Mouse (Mus musculus) bone marrow, adult 2 months (tissue): ENCODE measurements at regions not wholly inside any gene's neighbourhood (a gene's known extent, or its start where the extent isn't known, plus 50 kb on each side); places are given as distances from the start of the nearest gene placed in this dataset.

ENCODE experiments used
- H3K27ac ChIP-seq: fragments of 200-500 bp; 2 replicates; pipeline ENCODE4 v1.5.1; 2012; ENCODE audit warnings: low read depth, mild to moderate bottlenecking, control low read depth, inconsistent platforms, low read length; ENCODE audit not compliant: control insufficient read depth, poor library complexity, insufficient read depth
- H3K4me1 ChIP-seq: fragments of 200-500 bp; 2 replicates; pipeline ENCODE4 v1.6.1; 2011; ENCODE audit warnings: low read length; ENCODE audit not compliant: control insufficient read depth, insufficient read depth
- H3K4me3 ChIP-seq: fragments of 200-500 bp; replicated peaks from 2 replicates; pipeline ENCODE3; 2011; ENCODE audit warnings: mild to moderate bottlenecking, low read depth, low read length, control low read depth; ENCODE audit not compliant: control insufficient read depth
- CTCF ChIP-seq: fragments of 200-500 bp; IDR thresholded peaks from 2 replicates; pipeline ENCODE4 v1.5.1; 2011; ENCODE audit warnings: low read length, control low read depth; ENCODE audit not compliant: control insufficient read depth, insufficient read depth
- POLR2A ChIP-seq: fragments of 200-500 bp; IDR thresholded peaks from 2 replicates; pipeline ENCODE4 v1.6.1; 2011; ENCODE audit warnings: low read depth, mild to moderate bottlenecking, control low read depth, low read length, borderline replicate concordance; ENCODE audit not compliant: control insufficient read depth
- WGBS: fragments of 180-500 bp; shearing (Covaris S2); methylation state at CpG from one replicate; pipeline ENCODE4 v1.1.7; 2018; 5-methylcytosine and 5-hydroxymethylcytosine counted together

DNA sequence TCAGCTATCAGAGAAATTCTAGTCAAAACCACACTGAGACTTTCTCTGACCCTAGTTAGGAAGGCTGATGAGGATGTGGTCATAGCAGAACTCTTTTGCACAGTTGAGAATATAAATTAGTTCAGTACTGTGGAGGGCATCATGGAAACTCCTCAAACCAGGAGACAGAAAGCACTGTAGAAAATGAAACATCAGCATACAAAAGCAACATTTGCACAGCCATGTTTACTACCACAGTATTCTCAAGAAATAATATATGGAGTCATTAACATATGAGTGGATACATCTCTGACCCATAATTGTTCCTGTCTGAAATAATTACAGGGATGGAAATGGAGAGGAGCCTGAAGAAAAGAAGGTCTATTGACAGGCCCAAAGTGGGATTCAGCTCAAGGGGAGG, 683.6 kb upstream of the Adgrl2 start:
- no peak for TF ChIP-seq POLR2A
- no peak for TF ChIP-seq CTCF
- Histone ChIP-seq H3K4me3 (no peak overlapping the region), H3K27ac (no peak overlapping the region)

DNA sequence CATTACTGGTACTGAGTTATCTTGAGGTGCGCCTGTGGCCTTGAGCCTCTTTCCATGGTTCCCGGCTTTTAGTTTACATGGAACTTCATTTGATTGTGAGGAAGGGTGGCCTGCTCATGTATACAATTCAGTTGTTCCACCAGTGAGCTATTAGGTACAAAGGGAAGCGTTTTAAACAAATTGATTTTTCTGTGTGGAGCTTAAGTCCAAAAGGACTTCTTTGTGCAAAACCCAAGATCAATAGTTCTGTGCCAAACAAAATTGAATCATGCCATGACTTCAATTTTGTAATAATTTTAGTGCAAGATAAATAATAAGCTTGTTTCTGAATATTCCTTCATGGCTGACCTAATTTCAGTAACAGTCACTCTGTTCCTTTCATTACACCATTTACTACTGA, 674.3 kb upstream of the Adgrl2 start:
- Histone ChIP-seq H3K27ac (no peak overlapping the region), H3K4me1 (no peaks in the 10 kb centered on the region), H3K4me3 (no peak overlapping the region)
- TF ChIP-seq POLR2A (no peak), CTCF (no peak)
- WGBS, result 87% methylated on average over 3 of the region's 3 CpGs

More for the DNA sequence above, 683.6 kb upstream of the Adgrl2 start:
- no peaks in the 10 kb centered on the region for H3K4me1 ChIP-seq

DNA sequence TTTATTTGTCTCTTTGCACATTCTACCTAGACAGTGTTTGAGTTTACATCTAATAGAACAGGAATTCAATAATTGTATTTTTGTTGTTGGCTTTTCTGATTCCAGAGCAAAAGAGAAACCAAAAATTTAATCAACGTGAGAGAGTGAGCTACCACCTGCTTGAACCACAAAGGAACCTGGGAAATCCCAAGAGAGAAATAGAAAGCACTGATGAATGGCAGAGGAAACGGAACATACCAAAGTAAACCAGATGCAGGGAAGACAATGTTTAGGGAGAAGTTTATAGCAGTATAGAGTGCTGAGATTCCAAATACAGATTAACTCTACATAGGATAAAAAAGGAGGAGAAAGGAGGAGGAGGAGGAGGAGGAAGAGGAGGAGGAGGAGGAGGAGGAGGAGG, 648.0 kb upstream of the Adgrl2 start:
- Histone ChIP-seq H3K4me1 (no peaks in the 10 kb centered on the region), H3K4me3 (no peak overlapping the region), H3K27ac (no peak overlapping the region)
- 12% methylated on average over 2 of the region's 2 CpGs for WGBS
- TF ChIP-seq CTCF, result no peak
- TF ChIP-seq POLR2A, result no peak

DNA sequence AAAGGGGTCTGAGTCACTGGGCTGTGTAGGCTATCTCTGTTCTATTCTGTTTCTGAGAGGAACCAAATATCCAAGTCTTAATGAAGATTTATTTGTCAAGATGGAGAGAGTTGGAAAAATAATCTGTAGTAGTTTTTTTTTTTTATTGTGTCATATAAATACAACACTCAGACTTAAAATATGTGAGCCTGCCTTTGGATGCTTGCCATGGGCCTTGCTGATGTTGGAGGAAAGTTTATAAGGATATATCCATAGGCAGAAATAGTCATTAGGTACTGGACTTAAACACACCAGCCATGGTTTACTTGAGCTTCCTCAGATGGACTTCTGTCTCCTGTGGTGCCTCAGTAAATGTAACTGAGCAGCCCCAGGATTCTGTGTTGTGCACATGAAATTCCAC, 635.8 kb upstream of the Adgrl2 start:
- Histone ChIP-seq H3K27ac (no peak overlapping the region), H3K4me3 (no peak overlapping the region), H3K4me1 (no peaks in the 10 kb centered on the region)
- TF ChIP-seq POLR2A (no peak), CTCF (no peak)

DNA sequence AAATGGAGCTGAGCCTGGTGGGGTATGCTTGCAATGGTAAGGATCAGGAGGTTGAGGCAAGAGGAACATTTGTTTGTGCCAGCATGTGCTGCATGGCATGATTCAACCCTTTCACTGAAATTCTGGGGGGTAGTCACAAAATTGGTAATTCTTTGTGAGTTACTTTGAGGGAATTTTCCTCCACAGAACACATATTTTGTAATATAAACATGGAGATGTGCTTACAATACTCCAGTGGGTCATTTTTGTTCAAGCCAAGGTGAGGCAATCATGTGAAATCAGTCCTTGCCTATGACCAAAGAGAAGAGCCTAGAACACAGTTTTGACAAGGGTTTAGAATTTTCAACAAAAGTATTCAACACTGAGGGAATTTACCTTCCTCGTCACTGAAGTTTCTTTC, 635.1 kb upstream of the Adgrl2 start:
- Histone ChIP-seq H3K27ac (no peak overlapping the region), H3K4me3 (no peak overlapping the region), H3K4me1 (no peaks in the 10 kb centered on the region)
- TF ChIP-seq POLR2A (no peak), CTCF (no peak)
- WGBS, result 81% methylated on average over 1 of the region's 1 CpGs

DNA sequence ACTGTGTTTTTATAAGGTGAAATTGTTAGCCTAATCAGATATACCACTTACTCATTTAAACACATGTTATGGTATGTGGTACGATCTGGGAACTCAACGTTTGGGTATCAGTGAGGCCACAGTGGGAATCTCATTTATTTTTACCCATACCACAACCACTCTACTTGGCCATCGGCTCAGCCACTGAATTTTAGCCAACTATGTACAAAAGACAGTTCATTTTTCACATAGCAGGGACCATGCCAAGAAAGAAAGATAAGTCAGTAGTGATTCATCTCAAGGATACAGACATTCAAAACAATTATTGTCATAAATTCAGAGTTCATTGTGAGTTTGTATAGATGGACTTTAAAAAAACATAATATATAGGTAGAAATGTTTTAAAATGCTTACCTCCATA, 634.7 kb upstream of the Adgrl2 start:
- TF ChIP-seq CTCF (no peak), POLR2A (no peak)
- Histone ChIP-seq H3K4me1 (no peaks in the 10 kb centered on the region), H3K4me3 (no peak overlapping the region), H3K27ac (no peak overlapping the region)
- 64% methylated on average over 3 of the region's 3 CpGs for WGBS

DNA sequence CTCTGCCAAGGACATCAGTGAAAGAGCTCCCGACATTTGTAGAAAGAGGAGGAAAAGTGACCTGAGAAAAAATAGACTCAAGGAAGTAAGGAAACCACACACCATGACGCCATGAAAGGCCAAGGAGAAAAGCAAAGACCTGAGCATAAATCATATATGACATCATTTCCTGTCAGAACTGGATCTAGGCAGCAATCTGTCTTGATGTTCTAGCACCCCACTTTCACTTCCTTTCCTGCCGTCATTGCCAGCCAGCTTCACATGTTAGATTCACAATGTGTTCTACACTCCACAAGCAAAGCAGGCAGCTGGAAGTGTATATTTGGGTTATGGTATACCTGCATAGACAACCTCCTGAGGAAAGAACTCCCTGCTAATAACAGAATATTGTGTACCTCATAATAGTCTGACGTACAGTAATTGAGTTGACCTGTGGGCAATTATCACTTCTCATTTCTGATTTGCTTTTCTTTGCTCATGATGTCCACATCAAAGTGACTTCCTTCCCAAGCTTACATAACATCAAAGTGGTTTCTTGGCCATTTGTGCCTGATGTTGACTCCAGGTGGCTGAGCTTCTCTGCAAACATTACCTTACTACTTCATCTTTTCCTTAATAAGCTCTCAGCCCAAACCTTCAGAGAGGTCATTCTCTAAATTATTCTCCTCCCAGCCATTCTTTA, 633.6 kb upstream of the Adgrl2 start:
- no peak for TF ChIP-seq CTCF
- TF ChIP-seq POLR2A, result no peak
- Histone ChIP-seq H3K4me1 (no peaks in the 10 kb centered on the region), H3K4me3 (no peak overlapping the region), H3K27ac (no peak overlapping the region)
- 6% methylated on average over 4 of the region's 4 CpGs for WGBS

DNA sequence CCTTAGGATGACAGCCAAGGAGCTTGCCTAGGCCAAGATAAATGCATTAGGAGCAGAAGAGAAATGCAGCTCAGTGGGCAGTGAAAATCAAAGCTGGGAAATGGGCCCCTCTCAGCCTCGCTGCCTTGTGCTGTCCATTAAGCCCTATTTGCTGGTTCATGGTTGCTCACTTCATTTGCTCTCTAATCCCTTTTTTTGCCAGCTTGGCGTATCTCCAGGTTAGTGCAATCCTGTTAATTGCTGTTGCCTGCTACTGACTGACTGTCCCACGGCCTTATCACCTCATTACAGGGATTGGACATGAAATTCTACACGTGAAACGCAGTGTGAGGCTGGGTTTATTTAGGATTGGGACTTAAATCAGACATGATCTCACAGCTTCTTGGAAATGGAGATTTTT, 613.5 kb upstream of the Adgrl2 start:
- Histone ChIP-seq H3K4me3 (no peak overlapping the region), H3K4me1 (no peaks in the 10 kb centered on the region), H3K27ac (no peak overlapping the region)
- TF ChIP-seq CTCF, result no peak
- no peak for TF ChIP-seq POLR2A
- 79% methylated on average over 5 of the region's 5 CpGs for WGBS

DNA sequence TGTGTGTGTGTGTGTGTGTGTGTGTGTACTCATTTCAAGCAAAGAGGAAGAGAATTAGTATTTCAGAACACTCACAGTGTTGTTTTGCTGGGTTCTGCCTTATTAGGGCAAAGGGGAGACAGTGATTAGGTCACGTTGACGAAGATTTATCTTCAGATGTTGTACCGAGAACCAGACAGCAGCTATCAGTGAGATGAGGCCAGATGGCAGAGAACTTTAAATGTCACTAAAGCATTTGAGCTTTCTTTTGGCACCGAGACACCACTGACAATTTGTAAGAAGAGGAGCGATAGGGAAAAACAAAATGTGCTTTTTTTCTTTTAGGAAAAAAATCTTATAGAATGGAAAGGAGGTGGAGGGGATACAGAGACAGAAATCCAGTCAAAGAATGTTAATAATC, 610.9 kb upstream of the Adgrl2 start:
- TF ChIP-seq CTCF (no peak), POLR2A (no peak)
- WGBS, result 85% methylated on average over 5 of the region's 5 CpGs
- Histone ChIP-seq H3K27ac (no peak overlapping the region), H3K4me3 (no peak overlapping the region), H3K4me1 (no peaks in the 10 kb centered on the region)
